Mouse (Mus musculus): ENCODE data around the gene Aoc2.

- no peak for TF ChIP-seq GATA1 (IDR thresholded peaks at IDR 0.05; ENCODE audit: low read length)
- TF ChIP-seq TAL1 (IDR thresholded peaks at IDR 0.05; ENCODE audit: low read length): no peak
Observed at GRCm38 (mm10) chr11:101334023-101334422, 9.2 kb downstream of the Aoc2 start.
